In the genomic region with DNA sequence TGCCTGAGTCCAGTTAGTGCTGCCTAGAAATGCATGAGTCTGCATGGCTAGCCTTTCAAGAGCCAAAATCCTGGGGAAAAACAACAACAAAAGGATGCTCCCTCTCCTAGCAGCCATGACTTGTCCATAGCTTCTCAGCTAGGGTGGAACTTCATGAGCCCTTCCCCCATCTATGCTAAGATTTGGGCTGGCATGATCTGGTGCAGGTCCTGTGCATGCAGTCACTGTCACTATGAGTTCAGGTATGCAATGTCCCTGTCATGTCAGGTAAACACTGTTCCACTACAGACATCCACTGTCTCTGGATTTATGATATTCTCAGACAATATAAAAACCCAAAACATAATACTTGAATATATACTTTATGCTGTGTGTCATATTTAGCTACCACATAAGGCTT, we compare ENCODE assay signal across 20 mouse cellular contexts.
DNase-seq lines count a peak whose midpoint lies in the region; ATAC-seq lines count a peak whose summit lies in the region.
"Had no signal": no experiment of that assay in that cellular context is flagged by ENCODE, and none has a peak within 500 bp of the region (broad histone marks: within the 10 kb centered on the region; RNA-seq: fewer than 3 reads in every experiment).

No protein-coding gene starts in this region.

- 0 out of 2 replicates have a peak overlapping the region, but pooled peaks have one; percentile 2 for H3K27ac ChIP-seq in forebrain, embryonic 16.5 days (ENCODE audit: low read length)
- H3K27ac ChIP-seq in forebrain, embryonic 12.5 days, result no peak overlapping the region
- H3K27ac ChIP-seq in midbrain, embryonic 15.5 days, result 0 out of 2 replicates have a peak overlapping the region, but pooled peaks have one; percentile 47
- H3K27ac ChIP-seq in midbrain, embryonic 14.5 days (replicated peaks; ENCODE audit: low read depth, low read length), result no peak overlapping the region; the same call in 1 of the 2 replicates
- H3K27ac ChIP-seq: embryonic facial prominence, embryonic 13.5 days; embryonic facial prominence, embryonic 15.5 days; forebrain, embryonic 10.5 days had no signal

- no peaks in the 10 kb centered on the region for H3K4me1 ChIP-seq in forebrain, embryonic 16.5 days (replicated peaks; ENCODE audit: control insufficient read depth, insufficient read depth, low read length)
- no peaks in the 10 kb centered on the region for H3K4me1 ChIP-seq in forebrain, embryonic 12.5 days
- no peaks in the 10 kb centered on the region for H3K4me1 ChIP-seq in midbrain, embryonic 15.5 days
- no peaks in the 10 kb centered on the region for H3K4me1 ChIP-seq in midbrain, embryonic 14.5 days (ENCODE audit: control insufficient read depth, insufficient read depth, low read length)
- H3K4me1 ChIP-seq: embryonic facial prominence, embryonic 13.5 days; embryonic facial prominence, embryonic 15.5 days; forebrain, embryonic 10.5 days had no signal

- no peaks in the 10 kb centered on the region for H3K36me3 ChIP-seq in forebrain, embryonic 16.5 days (ENCODE audit: control insufficient read depth, insufficient read depth)
- H3K36me3 ChIP-seq in forebrain, embryonic 12.5 days (replicated peaks), result no peaks in the 10 kb centered on the region
- H3K36me3 ChIP-seq in midbrain, embryonic 15.5 days (replicated peaks), result no peaks in the 10 kb centered on the region
- H3K36me3 ChIP-seq in midbrain, embryonic 14.5 days (ENCODE audit: control insufficient read depth, insufficient read depth, low read length), result no peaks in the 10 kb centered on the region
- H3K36me3 ChIP-seq: embryonic facial prominence, embryonic 13.5 days; embryonic facial prominence, embryonic 15.5 days; forebrain, embryonic 10.5 days had no signal

- H3K4me3 ChIP-seq in forebrain, embryonic 16.5 days (replicated peaks; ENCODE audit: low read length), result no peak overlapping the region
- H3K4me3 ChIP-seq in forebrain, embryonic 12.5 days (replicated peaks), result no peak overlapping the region
- no peak overlapping the region for H3K4me3 ChIP-seq in midbrain, embryonic 15.5 days
- H3K4me3 ChIP-seq in midbrain, embryonic 14.5 days (replicated peaks; ENCODE audit: low read depth, low read length), result no peak overlapping the region
- H3K4me3 ChIP-seq: embryonic facial prominence, embryonic 13.5 days; embryonic facial prominence, embryonic 15.5 days; erythroblast, embryonic 14.5 days; forebrain, embryonic 10.5 days had no signal

- no peak overlapping the region for H3K9ac ChIP-seq in forebrain, embryonic 16.5 days (replicated peaks; ENCODE audit: low read depth, low read length)
- H3K9ac ChIP-seq in forebrain, embryonic 12.5 days, result no peak overlapping the region
- H3K9ac ChIP-seq in midbrain, embryonic 15.5 days, result no peak overlapping the region
- no peak overlapping the region for H3K9ac ChIP-seq in midbrain, embryonic 14.5 days (replicated peaks; ENCODE audit: low read length)
- H3K9ac ChIP-seq: embryonic facial prominence, embryonic 13.5 days; embryonic facial prominence, embryonic 15.5 days had no signal

- no peak overlapping the region for H3K4me2 ChIP-seq in forebrain, embryonic 16.5 days (ENCODE audit: low read length)
- H3K4me2 ChIP-seq in forebrain, embryonic 12.5 days, result no peak overlapping the region
- H3K4me2 ChIP-seq in midbrain, embryonic 15.5 days, result no peak overlapping the region
- no peak overlapping the region for H3K4me2 ChIP-seq in midbrain, embryonic 14.5 days (ENCODE audit: low read length)
- H3K4me2 ChIP-seq: embryonic facial prominence, embryonic 13.5 days; embryonic facial prominence, embryonic 15.5 days had no signal

- no peaks in the 10 kb centered on the region for H3K27me3 ChIP-seq in forebrain, embryonic 16.5 days (replicated peaks; ENCODE audit: control insufficient read depth, insufficient read depth, low read length)
- H3K27me3 ChIP-seq in forebrain, embryonic 12.5 days, result no peaks in the 10 kb centered on the region
- no peaks in the 10 kb centered on the region for H3K27me3 ChIP-seq in midbrain, embryonic 15.5 days (replicated peaks)
- no peaks in the 10 kb centered on the region for H3K27me3 ChIP-seq in midbrain, embryonic 14.5 days (ENCODE audit: control insufficient read depth, insufficient read depth, low read length)
- H3K27me3 ChIP-seq: embryonic facial prominence, embryonic 13.5 days; embryonic facial prominence, embryonic 15.5 days had no signal

- DNase-seq in heart, adult 11 months, result peak; percentile 62
- DNase-seq in heart, adult 8-10 months (ENCODE audit: low spot score), result no peak
- DNase-seq in midbrain, embryonic 14.5 days, result no peak
- DNase-seq: adrenal gland, adult 2 months; adrenal gland, postnatal 10 days; adrenal gland, postnatal 25 days; cerebellum, adult 11 months; cerebellum, adult 18-20 months; cerebellum, adult 8-10 months; cerebellum, adult 9-11 months; cerebellum, postnatal 14 days; cerebellum, postnatal 36 days; embryo, embryonic 11 days had no signal

- no peak for ATAC-seq in forebrain, embryonic 16.5 days
- no peak for ATAC-seq in forebrain, embryonic 12.5 days (ENCODE audit: low FRiP score)
- 0 out of 2 replicates have a peak, but pooled peaks have one; percentile 24 for ATAC-seq in midbrain, embryonic 15.5 days (replicated peaks)
- ATAC-seq in midbrain, embryonic 14.5 days (ENCODE audit: low FRiP score, low TSS enrichment), result no peak

- H3K9me3 ChIP-seq in forebrain, embryonic 16.5 days (ENCODE audit: control insufficient read depth, low read length), result no peaks in the 10 kb centered on the region
- H3K9me3 ChIP-seq in forebrain, embryonic 12.5 days, result no peaks in the 10 kb centered on the region
- H3K9me3 ChIP-seq in midbrain, embryonic 15.5 days, result no peaks in the 10 kb centered on the region
- H3K9me3 ChIP-seq in midbrain, embryonic 14.5 days (ENCODE audit: control insufficient read depth, low read length), result no peaks in the 10 kb centered on the region
- H3K9me3 ChIP-seq: embryonic facial prominence, embryonic 13.5 days; embryonic facial prominence, embryonic 15.5 days; forebrain, embryonic 10.5 days had no signal

Comparison
In these comparisons a context has a peak if more than half of its experiments do, and no peak if none do; other contexts are left out.
1. H3K27ac ChIP-seq: peak in forebrain, embryonic 16.5 days (single experiment) and midbrain, embryonic 15.5 days (single experiment); none in forebrain, embryonic 12.5 days (single experiment) and midbrain, embryonic 14.5 days (single experiment).